Mouse (Mus musculus): ENCODE measurements at regions not wholly inside any gene's neighbourhood (a gene's known extent, or its start where the extent isn't known, plus 50 kb on each side); places are given as distances from the start of the nearest gene placed in this dataset.

GRCm38 (mm10) chr1:193742688-193743087 lies 372.6 kb upstream of the Camk1g start:
- no peaks in the 10 kb centered on the region for H3K36me3 ChIP-seq (ENCODE audit: control insufficient read depth)
- TF ChIP-seq GATA1 (IDR thresholded peaks at IDR 0.05; ENCODE audit: low read length) = no peak
- no peak for TF ChIP-seq TAL1 (IDR thresholded peaks at IDR 0.05; ENCODE audit: low read length)
- no peak overlapping the region for H3K4me3 ChIP-seq (replicated peaks)
- H3K4me1 ChIP-seq (ENCODE audit: control insufficient read depth) = no peaks in the 10 kb centered on the region
- no peaks in the 10 kb centered on the region for H3K27me3 ChIP-seq (ENCODE audit: control insufficient read depth)
- no peaks in the 10 kb centered on the region for H3K9me3 ChIP-seq (ENCODE audit: control insufficient read depth, low read length)

GRCm38 (mm10) chr1:193738821-193739220 lies 368.7 kb upstream of the Camk1g start:
- Histone ChIP-seq H3K27me3 (ENCODE audit: control insufficient read depth) (no peaks in the 10 kb centered on the region), H3K36me3 (ENCODE audit: control insufficient read depth) (no peaks in the 10 kb centered on the region), H3K4me3 (replicated peaks) (no peak overlapping the region), H3K9me3 (ENCODE audit: control insufficient read depth, low read length) (no peaks in the 10 kb centered on the region), H3K4me1 (ENCODE audit: control insufficient read depth) (no peaks in the 10 kb centered on the region)
- TF ChIP-seq GATA1 (IDR thresholded peaks at IDR 0.05; ENCODE audit: low read length) = no peak
- no peak for TF ChIP-seq TAL1 (IDR thresholded peaks at IDR 0.05; ENCODE audit: low read length)

- TF ChIP-seq GATA1 (IDR thresholded peaks at IDR 0.05; ENCODE audit: low read length) (no peak), TAL1 (IDR thresholded peaks at IDR 0.05; ENCODE audit: low read length) (no peak)
- Histone ChIP-seq H3K4me3 (replicated peaks) (no peak overlapping the region), H3K36me3 (ENCODE audit: control insufficient read depth) (no peaks in the 10 kb centered on the region)
Measured at GRCm38 (mm10) chr1:193735949-193736518, 365.9 kb upstream of the Camk1g start.

GRCm38 (mm10) chr1:193734014-193734763 lies 364.1 kb upstream of the Camk1g start:
- H3K4me3 ChIP-seq (replicated peaks) = no peak overlapping the region

More at GRCm38 (mm10) chr1:193735949-193736518, 365.9 kb upstream of the Camk1g start:
- Histone ChIP-seq H3K4me1 (ENCODE audit: control insufficient read depth) (no peaks in the 10 kb centered on the region), H3K9me3 (ENCODE audit: control insufficient read depth, low read length) (no peaks in the 10 kb centered on the region), H3K27me3 (ENCODE audit: control insufficient read depth) (no peaks in the 10 kb centered on the region)

GRCm38 (mm10) chr1:193733402-193733801 lies 363.3 kb upstream of the Camk1g start:
- H3K36me3 ChIP-seq (ENCODE audit: control insufficient read depth) = no peaks in the 10 kb centered on the region
- TF ChIP-seq TAL1 (IDR thresholded peaks at IDR 0.05; ENCODE audit: low read length) = no peak
- TF ChIP-seq GATA1 (IDR thresholded peaks at IDR 0.05; ENCODE audit: low read length) = no peak
- H3K9me3 ChIP-seq (ENCODE audit: control insufficient read depth, low read length) = no peaks in the 10 kb centered on the region
- no peaks in the 10 kb centered on the region for H3K4me1 ChIP-seq (ENCODE audit: control insufficient read depth)
- no peaks in the 10 kb centered on the region for H3K27me3 ChIP-seq (ENCODE audit: control insufficient read depth)
- H3K4me3 ChIP-seq (replicated peaks) = no peak overlapping the region

More at GRCm38 (mm10) chr1:193734014-193734763, 364.1 kb upstream of the Camk1g start:
- H3K9me3 ChIP-seq (ENCODE audit: control insufficient read depth, low read length) = no peaks in the 10 kb centered on the region
- H3K36me3 ChIP-seq (ENCODE audit: control insufficient read depth) = no peaks in the 10 kb centered on the region
- no peak for TF ChIP-seq GATA1 (IDR thresholded peaks at IDR 0.05; ENCODE audit: low read length)
- TF ChIP-seq TAL1 (IDR thresholded peaks at IDR 0.05; ENCODE audit: low read length) = no peak
- no peaks in the 10 kb centered on the region for H3K4me1 ChIP-seq (ENCODE audit: control insufficient read depth)
- no peaks in the 10 kb centered on the region for H3K27me3 ChIP-seq (ENCODE audit: control insufficient read depth)

- Histone ChIP-seq H3K4me1 (ENCODE audit: control insufficient read depth) (no peaks in the 10 kb centered on the region), H3K36me3 (ENCODE audit: control insufficient read depth) (no peaks in the 10 kb centered on the region), H3K4me3 (replicated peaks) (no peak overlapping the region), H3K9me3 (ENCODE audit: control insufficient read depth, low read length) (no peaks in the 10 kb centered on the region), H3K27me3 (ENCODE audit: control insufficient read depth) (no peaks in the 10 kb centered on the region)
- TF ChIP-seq TAL1 (IDR thresholded peaks at IDR 0.05; ENCODE audit: low read length) = no peak
- TF ChIP-seq GATA1 (IDR thresholded peaks at IDR 0.05; ENCODE audit: low read length) = no peak
Measured at GRCm38 (mm10) chr1:193732113-193732512, 362.0 kb upstream of the Camk1g start.

GRCm38 (mm10) chr1:193721850-193722249 lies 351.8 kb upstream of the Camk1g start:
- Histone ChIP-seq H3K4me3 (replicated peaks) (no peak overlapping the region), H3K4me1 (ENCODE audit: control insufficient read depth) (no peaks in the 10 kb centered on the region)

GRCm38 (mm10) chr1:193720420-193720851 lies 350.3 kb upstream of the Camk1g start:
- Histone ChIP-seq H3K4me1 (ENCODE audit: control insufficient read depth) (no peaks in the 10 kb centered on the region), H3K36me3 (ENCODE audit: control insufficient read depth) (no peaks in the 10 kb centered on the region), H3K4me3 (replicated peaks) (no peak overlapping the region), H3K27me3 (ENCODE audit: control insufficient read depth) (no peaks in the 10 kb centered on the region), H3K9me3 (ENCODE audit: control insufficient read depth, low read length) (no peaks in the 10 kb centered on the region)
- TF ChIP-seq TAL1 (IDR thresholded peaks at IDR 0.05; ENCODE audit: low read length) (no peak), GATA1 (IDR thresholded peaks at IDR 0.05; ENCODE audit: low read length) (no peak)

More at GRCm38 (mm10) chr1:193721850-193722249, 351.8 kb upstream of the Camk1g start:
- Histone ChIP-seq H3K27me3 (ENCODE audit: control insufficient read depth) (no peaks in the 10 kb centered on the region), H3K36me3 (ENCODE audit: control insufficient read depth) (no peaks in the 10 kb centered on the region), H3K9me3 (ENCODE audit: control insufficient read depth, low read length) (no peaks in the 10 kb centered on the region)
- TF ChIP-seq TAL1 (IDR thresholded peaks at IDR 0.05; ENCODE audit: low read length) (no peak), GATA1 (IDR thresholded peaks at IDR 0.05; ENCODE audit: low read length) (no peak)

- Histone ChIP-seq H3K27me3 (ENCODE audit: control insufficient read depth) (no peaks in the 10 kb centered on the region), H3K36me3 (ENCODE audit: control insufficient read depth) (no peaks in the 10 kb centered on the region), H3K9me3 (ENCODE audit: control insufficient read depth, low read length) (no peaks in the 10 kb centered on the region), H3K4me3 (replicated peaks) (no peak overlapping the region), H3K4me1 (ENCODE audit: control insufficient read depth) (no peaks in the 10 kb centered on the region)
- TF ChIP-seq GATA1 (IDR thresholded peaks at IDR 0.05; ENCODE audit: low read length) (no peak), TAL1 (IDR thresholded peaks at IDR 0.05; ENCODE audit: low read length) (no peak)
Measured at GRCm38 (mm10) chr1:193715328-193715727, 345.2 kb upstream of the Camk1g start.
